Mouse (Mus musculus) v-Abl transformed pro-B cells (cell line): ENCODE measurements around the gene Myo19.

ENCODE experiments used
- in situ Hi-C, 2 experiments: fragments of 400-800 bp; cut with MboI; formaldehyde crosslinking; loops; one replicate each; pipeline ENCODE4 v1.15.1; 2025; ENCODE audit not compliant: unreplicated experiment in 2 of 2

Myo19 gene

GRCm38 (mm10) chr11:84939508-84940053 is 59.6 kb downstream of the Myo19 start:
- in situ Hi-C loops, result no loop called here

GRCm38 (mm10) chr11:84940140-84940539 is 60.2 kb downstream of the Myo19 start:
- in situ Hi-C loops, result no loop called here

- in situ Hi-C loops, result no loop called here
These were observed 64.0 kb downstream of the Myo19 start for GRCm38 (mm10) chr11:84943948-84944347.

- in situ Hi-C loops, result no loop called here
These were observed 64.9 kb downstream of the Myo19 start for GRCm38 (mm10) chr11:84944639-84945435.

GRCm38 (mm10) chr11:84945841-84946240 is 65.9 kb downstream of the Myo19 start:
- in situ Hi-C loops, result no loop called here

GRCm38 (mm10) chr11:84947206-84947605 is 67.3 kb downstream of the Myo19 start:
- in situ Hi-C loops, result no loop called here

GRCm38 (mm10) chr11:84948114-84948513 is 68.2 kb downstream of the Myo19 start:
- in situ Hi-C loops, result no loop called here

GRCm38 (mm10) chr11:84948526-84948925 is 68.6 kb downstream of the Myo19 start:
- in situ Hi-C loops, result no loop called here

- in situ Hi-C loops, result no loop called here
These were observed 72.7 kb downstream of the Myo19 start for GRCm38 (mm10) chr11:84952611-84953010.

GRCm38 (mm10) chr11:84956400-84956799 is 76.5 kb downstream of the Myo19 start:
- in situ Hi-C loops, result no loop called here

- in situ Hi-C loops, result no loop called here
These were observed 77.2 kb downstream of the Myo19 start for GRCm38 (mm10) chr11:84957171-84957570.

GRCm38 (mm10) chr11:84957591-84958270 is 77.8 kb downstream of the Myo19 start, which contains the start of gene Car4:
TSS of gene Car4 (plus strand) at chr11:84957786.
- in situ Hi-C loops, result no loop called here

- in situ Hi-C loops, result no loop called here
These were observed 78.3 kb downstream of the Myo19 start for GRCm38 (mm10) chr11:84958271-84958630.

- in situ Hi-C loops, result no loop called here
These were observed 79.2 kb downstream of the Myo19 start for GRCm38 (mm10) chr11:84959181-84959580.

- in situ Hi-C loops, result no loop called here
These were observed 79.8 kb downstream of the Myo19 start for GRCm38 (mm10) chr11:84959701-84960181.

GRCm38 (mm10) chr11:84960291-84960690 is 80.3 kb downstream of the Myo19 start:
- in situ Hi-C loops, result no loop called here

GRCm38 (mm10) chr11:84960780-84961179 is 80.8 kb downstream of the Myo19 start:
- in situ Hi-C loops, result no loop called here
